10 mouse cellular contexts compared by ENCODE assay signal in the genomic region with DNA sequence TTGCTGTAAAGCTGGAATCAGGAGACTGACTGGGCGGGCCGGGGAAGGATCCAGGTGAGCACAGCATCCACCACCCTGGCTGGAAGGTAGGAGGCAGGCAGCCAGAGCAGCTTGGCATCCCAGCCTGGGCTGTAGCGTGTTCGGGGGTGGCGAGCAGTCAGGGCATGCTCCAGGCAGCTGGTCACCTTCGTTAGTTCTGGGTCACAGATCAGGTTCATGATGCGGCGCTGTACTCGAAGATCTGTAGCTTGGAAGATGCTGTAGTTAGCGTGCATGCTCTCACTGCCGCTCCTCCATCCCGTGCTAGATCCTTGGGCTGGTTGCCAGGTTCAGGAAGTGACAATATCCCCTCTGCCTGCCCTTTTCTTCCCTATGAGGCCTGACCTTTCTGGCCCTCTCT. TPM values are rescaled to one million over a fixed set of nuclear protein-coding genes. Genes with fewer than 3 reads are reported as not detected.
DNase-seq lines count a peak whose midpoint lies in the region; ATAC-seq and TF ChIP-seq lines count a peak whose summit lies in the region.
"Had no signal": no experiment of that assay in that cellular context is flagged by ENCODE, and none has a peak within 500 bp of the region (broad histone marks: within the 10 kb centered on the region; RNA-seq: fewer than 3 reads in every experiment).

No protein-coding gene starts in this region.

- intact Hi-C loops in heart, postnatal 25 days (cut with DNase I), result loop anchor here (5.0 kb wide), 2 partner anchors 34 to 64 kb away; no protein-coding TSS in a partner anchor

- H3K9me3 ChIP-seq in heart, embryonic 13.5 days, result no peaks in the 10 kb centered on the region
- H3K9me3 ChIP-seq in neural tube, embryonic 13.5 days, result no peaks in the 10 kb centered on the region
- no peaks in the 10 kb centered on the region for H3K9me3 ChIP-seq in midbrain, postnatal 0 days (ENCODE audit: low read length)
- H3K9me3 ChIP-seq: hindbrain, embryonic 13.5 days had no signal

- no peaks in the 10 kb centered on the region for H3K27me3 ChIP-seq in heart, embryonic 13.5 days (replicated peaks)
- no peaks in the 10 kb centered on the region for H3K27me3 ChIP-seq in neural tube, embryonic 13.5 days
- no peaks in the 10 kb centered on the region for H3K27me3 ChIP-seq in midbrain, postnatal 0 days (ENCODE audit: insufficient read depth, low read length)

- peaks cover 41% of the 10 kb centered on the region for H3K4me1 ChIP-seq in heart, embryonic 13.5 days
- H3K4me1 ChIP-seq in neural tube, embryonic 13.5 days (replicated peaks), result peaks cover 39% of the 10 kb centered on the region
- H3K4me1 ChIP-seq in midbrain, postnatal 0 days (ENCODE audit: insufficient read depth, low read length), result peaks cover 5% of the 10 kb centered on the region; the same call in 1 of the 2 replicates

- TF ChIP-seq CTCF in midbrain, postnatal 0 days (IDR thresholded peaks at IDR 0.05), result no peak

- H3K36me3 ChIP-seq in heart, embryonic 13.5 days, result peaks cover 70% of the 10 kb centered on the region
- H3K36me3 ChIP-seq in neural tube, embryonic 13.5 days, result peaks cover 22% of the 10 kb centered on the region
- no peaks in the 10 kb centered on the region; the same call in 1 of the 2 replicates for H3K36me3 ChIP-seq in midbrain, postnatal 0 days (ENCODE audit: insufficient read depth, low read length)

- 84% methylated on average over 12 of the region's 12 CpGs for WGBS in heart, embryonic 13.5 days
- WGBS in neural tube, embryonic 13.5 days, result 75% methylated on average over 12 of the region's 12 CpGs
- 85% methylated on average over 12 of the region's 12 CpGs for WGBS in midbrain, postnatal 0 days

- no peak overlapping the region for H3K27ac ChIP-seq in heart, embryonic 13.5 days (replicated peaks)
- H3K27ac ChIP-seq in neural tube, embryonic 13.5 days (replicated peaks), result no peak overlapping the region
- H3K27ac ChIP-seq in midbrain, postnatal 0 days (ENCODE audit: low read depth, low read length), result no peak overlapping the region
- H3K27ac ChIP-seq: hindbrain, embryonic 13.5 days; stomach, postnatal 0 days had no signal

- H3K4me2 ChIP-seq in heart, embryonic 13.5 days, result no peak overlapping the region
- H3K4me2 ChIP-seq in neural tube, embryonic 13.5 days, result no peak overlapping the region
- no peak overlapping the region for H3K4me2 ChIP-seq in midbrain, postnatal 0 days (ENCODE audit: low read depth, low read length, poor library complexity, severe bottlenecking)
- H3K4me2 ChIP-seq: hindbrain, embryonic 13.5 days had no signal

- no peak for ATAC-seq in heart, embryonic 13.5 days (ENCODE audit: extremely low read depth, insufficient number of reproducible peaks, low FRiP score, low TSS enrichment)
- ATAC-seq in neural tube, embryonic 13.5 days (ENCODE audit: low read depth), result no peak
- ATAC-seq in midbrain, postnatal 0 days (ENCODE audit: low FRiP score), result no peak

- peak overlapping the region; percentile 28; the same call in 1 of the 2 replicates for H3K9ac ChIP-seq in heart, embryonic 13.5 days
- H3K9ac ChIP-seq in neural tube, embryonic 13.5 days, result peak overlapping the region; percentile 12; the same call in 1 of the 2 replicates
- no peak overlapping the region for H3K9ac ChIP-seq in midbrain, postnatal 0 days (replicated peaks; ENCODE audit: low read length, poor library complexity, severe bottlenecking)
- H3K9ac ChIP-seq: hindbrain, embryonic 13.5 days had no signal

- H3K4me3 ChIP-seq in heart, embryonic 13.5 days, result no peak overlapping the region
- H3K4me3 ChIP-seq in neural tube, embryonic 13.5 days, result no peak overlapping the region
- H3K4me3 ChIP-seq in midbrain, postnatal 0 days (ENCODE audit: low read depth, low read length), result no peak overlapping the region
- H3K4me3 ChIP-seq: hindbrain, embryonic 13.5 days had no signal

- peak; percentile 61 for DNase-seq in cerebellum, adult 9-11 months
- no peak for DNase-seq in cerebellum, adult 11 months
- DNase-seq in heart, postnatal 25 days (ENCODE audit: low spot score), result no peak
- no peak for DNase-seq in neural tube, embryonic 10.5 days (ENCODE audit: extremely low spot score, low spot score)
- no peak for DNase-seq in B cell, adult 2 months
- no peak for DNase-seq in midbrain, postnatal 0 days (ENCODE audit: low spot score)

RNA-seq across cellular contexts. Expression of a gene that starts 9.0 kb away (rescaled TPM):
- 8.9 and 10.3 TPM in 2 replicates for polyA plus RNA-seq in heart, embryonic 13.5 days (2015; fragmentation: Nextera tagmentation; extraction: Ambion mirVana)
- total RNA-seq in heart, postnatal 25 days (2021), result 1 to 10 TPM; 5.0 to 7.9 TPM
- 14.1 and 16.9 TPM in 2 replicates for polyA plus RNA-seq in neural tube, embryonic 13.5 days (2015; fragmentation: Nextera tagmentation; extraction: Ambion mirVana)
- 8.8 and 10.5 TPM in 2 replicates for total RNA-seq in midbrain, postnatal 0 days (2014; rRNA removed)
- polyA plus RNA-seq in midbrain, postnatal 0 days (2015; fragmentation: Nextera tagmentation; extraction: Ambion mirVana), result 8.8 and 10.8 TPM in 2 replicates

RNA-seq across cellular contexts. Expression of a gene that starts 10.1 kb away (rescaled TPM):
- 199 and 223 TPM in 2 replicates for polyA plus RNA-seq in heart, embryonic 13.5 days (2015; fragmentation: Nextera tagmentation; extraction: Ambion mirVana)
- total RNA-seq in heart, postnatal 25 days (2021), result 100 to 1,000 TPM; 183 to 185 TPM
- polyA plus RNA-seq in neural tube, embryonic 13.5 days (2015; fragmentation: Nextera tagmentation; extraction: Ambion mirVana), result 299 and 314 TPM in 2 replicates
- 87.8 and 100 TPM in 2 replicates for total RNA-seq in midbrain, postnatal 0 days (2014; rRNA removed)
- 240 and 265 TPM in 2 replicates for polyA plus RNA-seq in midbrain, postnatal 0 days (2015; fragmentation: Nextera tagmentation; extraction: Ambion mirVana)

RNA-seq across cellular contexts. Expression of a gene that starts 12.9 kb away (rescaled TPM):
- polyA plus RNA-seq in heart, embryonic 13.5 days (2015; fragmentation: Nextera tagmentation; extraction: Ambion mirVana), result 370 and 426 TPM in 2 replicates
- 100 to 1,000 TPM; 110 to 123 TPM for total RNA-seq in heart, postnatal 25 days (2021)
- 228 and 241 TPM in 2 replicates for polyA plus RNA-seq in neural tube, embryonic 13.5 days (2015; fragmentation: Nextera tagmentation; extraction: Ambion mirVana)
- 16.6 and 28.6 TPM in 2 replicates for total RNA-seq in midbrain, postnatal 0 days (2014; rRNA removed)
- 231 and 238 TPM in 2 replicates for polyA plus RNA-seq in midbrain, postnatal 0 days (2015; fragmentation: Nextera tagmentation; extraction: Ambion mirVana)

RNA-seq across cellular contexts. Expression of a gene that starts 19.9 kb away (rescaled TPM):
- polyA plus RNA-seq in heart, embryonic 13.5 days (2015; fragmentation: Nextera tagmentation; extraction: Ambion mirVana), result 2.4 and 2.9 TPM in 2 replicates
- total RNA-seq in heart, postnatal 25 days (2021), result 100 to 1,000 TPM; 165 to 176 TPM
- polyA plus RNA-seq in neural tube, embryonic 13.5 days (2015; fragmentation: Nextera tagmentation; extraction: Ambion mirVana), result 12.1 and 15.5 TPM in 2 replicates
- total RNA-seq in midbrain, postnatal 0 days (2014; rRNA removed), result 18.9 and 23.3 TPM in 2 replicates
- 13.6 and 14.0 TPM in 2 replicates for polyA plus RNA-seq in midbrain, postnatal 0 days (2015; fragmentation: Nextera tagmentation; extraction: Ambion mirVana)

RNA-seq across cellular contexts. Expression of a gene that starts 22.2 kb away (rescaled TPM):
- polyA plus RNA-seq in heart, embryonic 13.5 days (2015; fragmentation: Nextera tagmentation; extraction: Ambion mirVana), result 2.8 and 3.6 TPM in 2 replicates
- total RNA-seq in heart, postnatal 25 days (2021), result 1 to 10 TPM; 2.3 to 2.6 TPM
- polyA plus RNA-seq in neural tube, embryonic 13.5 days (2015; fragmentation: Nextera tagmentation; extraction: Ambion mirVana), result 11.8 and 13.5 TPM in 2 replicates
- total RNA-seq in midbrain, postnatal 0 days (2014; rRNA removed), result 16.9 and 22.4 TPM in 2 replicates
- polyA plus RNA-seq in midbrain, postnatal 0 days (2015; fragmentation: Nextera tagmentation; extraction: Ambion mirVana), result 6.5 and 7.5 TPM in 2 replicates
